Mouse (Mus musculus) ES-E14 (cell line): ENCODE results near the gene Hectd1.

Experiments
- CHD2 ChIP-seq: IDR thresholded peaks from 2 replicates; pipeline ENCODE4 v1.6.1; 2014; ENCODE audit warnings: mild to moderate bottlenecking, low read depth, low read length, inconsistent platforms
- MAFK ChIP-seq: IDR thresholded peaks from 2 replicates; pipeline ENCODE4 v1.6.1; 2014; ENCODE audit warnings: mild to moderate bottlenecking, low read depth, low read length, inconsistent platforms; ENCODE audit not compliant: insufficient read depth
- ZC3H11A ChIP-seq: IDR thresholded peaks from 2 replicates; pipeline ENCODE4 v1.6.1; 2012; ENCODE audit warnings: low read depth, mild to moderate bottlenecking, inconsistent platforms, low read length, borderline replicate concordance
- ZNF384 ChIP-seq: IDR thresholded peaks from 2 replicates; pipeline ENCODE4 v1.6.1; 2012; ENCODE audit warnings: low read depth, low read length, inconsistent platforms

DNA sequence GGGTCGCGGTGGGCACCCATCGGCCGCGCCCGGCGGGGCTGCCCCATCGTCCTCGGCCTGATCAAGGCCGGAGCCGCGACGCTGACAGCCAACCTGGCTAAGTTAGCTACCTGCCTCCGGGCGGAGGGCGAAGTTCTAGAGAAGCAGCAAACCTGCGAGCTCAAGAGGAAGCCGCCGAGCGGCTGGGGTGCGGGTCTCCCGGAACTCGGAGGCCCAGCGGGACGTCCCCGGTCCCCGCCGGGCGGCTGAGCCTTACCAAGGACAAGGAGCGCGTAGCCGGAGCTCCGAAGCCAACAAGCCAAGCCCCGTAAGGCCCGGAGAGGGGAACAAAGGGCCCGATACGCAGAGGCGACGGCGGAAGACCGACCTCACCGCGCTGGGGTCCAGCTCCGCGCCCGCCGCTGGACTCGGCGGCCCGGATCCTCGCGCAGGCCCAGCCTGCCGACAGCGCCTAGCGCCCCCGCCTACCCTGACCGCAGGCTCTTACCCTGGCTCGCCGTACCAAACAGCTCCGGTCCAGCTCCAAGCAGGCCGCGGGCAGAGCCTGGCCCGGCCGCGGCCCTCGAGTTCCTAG lies 533 bp downstream of the Hectd1 start:
- no peak for TF ChIP-seq MAFK
- no peak for TF ChIP-seq ZC3H11A
- TF ChIP-seq ZNF384, result no peak
- no peak for TF ChIP-seq CHD2
